Mouse (Mus musculus) frontal cortex, postnatal 36 days (tissue): ENCODE measurements around the gene Cd180.

ENCODE experiments used
- DNase-seq, 2 experiments: peaks; one replicate each; pipeline ENCODE4 v3.0.0; 2022; ENCODE audit warnings: low spot score in 2 of 2

Gene Cd180

GRCm38 (mm10) chr13:102693341-102693801 lies at the start of gene Cd180:
Gene Cd180, plus strand, starts transcription at chr13:102693558.
- no peak for DNase-seq

- no peak for DNase-seq
Measured at GRCm38 (mm10) chr13:102644344-102644743, 49.0 kb upstream of the Cd180 start.

GRCm38 (mm10) chr13:102644789-102645551 lies 48.4 kb upstream of the Cd180 start:
- peak; percentile 73 to 89 for DNase-seq

- DNase-seq = no peak
Measured at GRCm38 (mm10) chr13:102646271-102646771, 47.0 kb upstream of the Cd180 start.

- no peak for DNase-seq
Measured at GRCm38 (mm10) chr13:102647511-102647910, 45.8 kb upstream of the Cd180 start.

- no peak for DNase-seq
Measured at GRCm38 (mm10) chr13:102652303-102652889, 41.0 kb upstream of the Cd180 start.

- no peak for DNase-seq
Measured at GRCm38 (mm10) chr13:102655071-102655570, 38.2 kb upstream of the Cd180 start.

- no peak for DNase-seq
Measured at GRCm38 (mm10) chr13:102656153-102656690, 37.1 kb upstream of the Cd180 start.

GRCm38 (mm10) chr13:102658223-102658839 lies 35.0 kb upstream of the Cd180 start:
- DNase-seq = no peak

GRCm38 (mm10) chr13:102664041-102664440 lies 29.3 kb upstream of the Cd180 start:
- no peak for DNase-seq

GRCm38 (mm10) chr13:102664843-102665587 lies 28.3 kb upstream of the Cd180 start:
- peak in 1 of 2 experiments; percentile 62 for DNase-seq

- no peak for DNase-seq
Measured at GRCm38 (mm10) chr13:102665588-102666232, 27.6 kb upstream of the Cd180 start.

GRCm38 (mm10) chr13:102666233-102666614 lies 27.1 kb upstream of the Cd180 start:
- no peak for DNase-seq

- no peak for DNase-seq
Measured at GRCm38 (mm10) chr13:102666731-102667130, 26.6 kb upstream of the Cd180 start.

- no peak for DNase-seq
Measured at GRCm38 (mm10) chr13:102667401-102667800, 26.0 kb upstream of the Cd180 start.

- DNase-seq = no peak
Measured at GRCm38 (mm10) chr13:102667842-102668241, 25.5 kb upstream of the Cd180 start.

GRCm38 (mm10) chr13:102668933-102669332 lies 24.4 kb upstream of the Cd180 start:
- no peak for DNase-seq

GRCm38 (mm10) chr13:102669522-102670256 lies 23.7 kb upstream of the Cd180 start:
- DNase-seq = no peak

- DNase-seq = no peak
Measured at GRCm38 (mm10) chr13:102670503-102670902, 22.9 kb upstream of the Cd180 start.

GRCm38 (mm10) chr13:102674083-102674482 lies 19.3 kb upstream of the Cd180 start:
- DNase-seq = no peak
